Mouse (Mus musculus): ENCODE measurements at regions not wholly inside any gene's neighbourhood (a gene's known extent, or its start where the extent isn't known, plus 50 kb on each side); places are given as distances from the start of the nearest gene placed in this dataset.

- no peak overlapping the region for H3K4me3 ChIP-seq (ENCODE audit: low read depth, low read length)
- no peak for ATAC-seq
- no peak overlapping the region for H3K27ac ChIP-seq (ENCODE audit: low read length)
- no peaks in the 10 kb centered on the region for H3K36me3 ChIP-seq (ENCODE audit: insufficient read depth, low read length)
- no peaks in the 10 kb centered on the region for H3K9me3 ChIP-seq (ENCODE audit: low read length)
- DNase-seq (ENCODE audit: low spot score): no peak
- H3K27me3 ChIP-seq (replicated peaks; ENCODE audit: insufficient read depth, low read length): no peaks in the 10 kb centered on the region
- no peaks in the 10 kb centered on the region for H3K4me1 ChIP-seq (ENCODE audit: insufficient read depth, low read depth, low read length)
- no peak overlapping the region for H3K4me2 ChIP-seq (replicated peaks; ENCODE audit: low read depth, low read length)
- TF ChIP-seq CTCF (IDR thresholded peaks at IDR 0.05) (no peak), EP300 (IDR thresholded peaks at IDR 0.05) (no peak)
- no peak overlapping the region for H3K9ac ChIP-seq (replicated peaks; ENCODE audit: low read depth)
- 72% methylated on average over 7 of the region's 7 CpGs for WGBS
These were observed 83.0 kb upstream of the Lrpprc start for GRCm38 (mm10) chr17:84873554-84873953.

GRCm38 (mm10) chr17:84874494-84874893, 82.0 kb upstream of the Ppm1b start:
- peak; percentile 37 for ATAC-seq
- H3K4me3 ChIP-seq (ENCODE audit: low read depth, low read length): no peak overlapping the region
- H3K4me1 ChIP-seq (ENCODE audit: insufficient read depth, low read depth, low read length): no peaks in the 10 kb centered on the region
- H3K4me2 ChIP-seq (replicated peaks; ENCODE audit: low read depth, low read length): no peak overlapping the region
- TF ChIP-seq CTCF (IDR thresholded peaks at IDR 0.05): no peak
- TF ChIP-seq EP300 (IDR thresholded peaks at IDR 0.05): no peak
- no peaks in the 10 kb centered on the region for H3K36me3 ChIP-seq (ENCODE audit: insufficient read depth, low read length)
- DNase-seq (ENCODE audit: low spot score): no peak
- WGBS: 48% methylated on average over 6 of the region's 6 CpGs
- H3K27me3 ChIP-seq (replicated peaks; ENCODE audit: insufficient read depth, low read length): no peaks in the 10 kb centered on the region
- H3K9ac ChIP-seq (replicated peaks; ENCODE audit: low read depth): no peak overlapping the region
- no peaks in the 10 kb centered on the region for H3K9me3 ChIP-seq (ENCODE audit: low read length)
- H3K27ac ChIP-seq (ENCODE audit: low read length): no peak overlapping the region

- WGBS: 45% methylated on average over 6 of the region's 6 CpGs
- ATAC-seq: peak; percentile 72
- peak; percentile 81 for DNase-seq (ENCODE audit: low spot score)
- TF ChIP-seq EP300 (IDR thresholded peaks at IDR 0.05) (no peak), CTCF (IDR thresholded peaks at IDR 0.05) (no peak)
- Histone ChIP-seq H3K36me3 (ENCODE audit: insufficient read depth, low read length) (no peaks in the 10 kb centered on the region), H3K9ac (replicated peaks; ENCODE audit: low read depth) (no peak overlapping the region), H3K27ac (ENCODE audit: low read length) (no peak overlapping the region), H3K27me3 (replicated peaks; ENCODE audit: insufficient read depth, low read length) (no peaks in the 10 kb centered on the region), H3K4me3 (ENCODE audit: low read depth, low read length) (no peak overlapping the region), H3K9me3 (ENCODE audit: low read length) (no peaks in the 10 kb centered on the region), H3K4me2 (replicated peaks; ENCODE audit: low read depth, low read length) (no peak overlapping the region), H3K4me1 (ENCODE audit: insufficient read depth, low read depth, low read length) (no peaks in the 10 kb centered on the region)
These were observed 81.5 kb upstream of the Ppm1b start for GRCm38 (mm10) chr17:84875031-84875430.

GRCm38 (mm10) chr17:84876037-84876436, 80.5 kb upstream of the Ppm1b start:
- ATAC-seq: no peak
- Histone ChIP-seq H3K9me3 (ENCODE audit: low read length) (no peaks in the 10 kb centered on the region), H3K27me3 (replicated peaks; ENCODE audit: insufficient read depth, low read length) (no peaks in the 10 kb centered on the region), H3K9ac (replicated peaks; ENCODE audit: low read depth) (no peak overlapping the region), H3K36me3 (ENCODE audit: insufficient read depth, low read length) (no peaks in the 10 kb centered on the region), H3K4me1 (ENCODE audit: insufficient read depth, low read depth, low read length) (no peaks in the 10 kb centered on the region), H3K4me2 (replicated peaks; ENCODE audit: low read depth, low read length) (no peak overlapping the region), H3K27ac (ENCODE audit: low read length) (no peak overlapping the region), H3K4me3 (ENCODE audit: low read depth, low read length) (no peak overlapping the region)
- TF ChIP-seq CTCF (IDR thresholded peaks at IDR 0.05) (no peak), EP300 (IDR thresholded peaks at IDR 0.05) (no peak)
- WGBS: 72% methylated on average over 4 of the region's 4 CpGs
- no peak for DNase-seq (ENCODE audit: low spot score)

- Histone ChIP-seq H3K9me3 (ENCODE audit: low read length) (no peaks in the 10 kb centered on the region), H3K4me1 (ENCODE audit: insufficient read depth, low read depth, low read length) (no peaks in the 10 kb centered on the region), H3K27me3 (replicated peaks; ENCODE audit: insufficient read depth, low read length) (no peaks in the 10 kb centered on the region), H3K27ac (ENCODE audit: low read length) (no peak overlapping the region), H3K9ac (replicated peaks; ENCODE audit: low read depth) (no peak overlapping the region), H3K36me3 (ENCODE audit: insufficient read depth, low read length) (no peaks in the 10 kb centered on the region), H3K4me2 (replicated peaks; ENCODE audit: low read depth, low read length) (no peak overlapping the region), H3K4me3 (ENCODE audit: low read depth, low read length) (no peak overlapping the region)
- peak; percentile 53 for ATAC-seq
- DNase-seq (ENCODE audit: low spot score): peak; percentile 62
- TF ChIP-seq CTCF (IDR thresholded peaks at IDR 0.05) (no peak), EP300 (IDR thresholded peaks at IDR 0.05) (no peak)
- WGBS: 66% methylated on average over 14 of the region's 14 CpGs
These were observed 79.2 kb upstream of the Ppm1b start for GRCm38 (mm10) chr17:84877176-84877863.

GRCm38 (mm10) chr17:84877864-84878224, 78.7 kb upstream of the Ppm1b start:
- H3K4me2 ChIP-seq (replicated peaks; ENCODE audit: low read depth, low read length): 0 out of 2 replicates have a peak overlapping the region, but pooled peaks have one; percentile 25
- no peak overlapping the region for H3K9ac ChIP-seq (replicated peaks; ENCODE audit: low read depth)
- H3K4me1 ChIP-seq (ENCODE audit: insufficient read depth, low read depth, low read length): no peaks in the 10 kb centered on the region
- H3K27ac ChIP-seq (ENCODE audit: low read length): no peak overlapping the region
- DNase-seq (ENCODE audit: low spot score) (peak; percentile 93), ATAC-seq (peak; percentile 73)
- WGBS: 14% methylated on average over 10 of the region's 10 CpGs
- no peak overlapping the region for H3K4me3 ChIP-seq (ENCODE audit: low read depth, low read length)
- TF ChIP-seq EP300 (IDR thresholded peaks at IDR 0.05) (peak; percentile 45; the same call in 1 of the 2 replicates), CTCF (IDR thresholded peaks at IDR 0.05) (peak; percentile 93)
- no peaks in the 10 kb centered on the region for H3K27me3 ChIP-seq (replicated peaks; ENCODE audit: insufficient read depth, low read length)
- no peaks in the 10 kb centered on the region for H3K36me3 ChIP-seq (ENCODE audit: insufficient read depth, low read length)
- no peaks in the 10 kb centered on the region for H3K9me3 ChIP-seq (ENCODE audit: low read length)
